Mouse (Mus musculus) layer of hippocampus, postnatal 14 days (tissue): ENCODE measurements around the gene Cep350. TPM values are rescaled to one million over a fixed set of nuclear protein-coding genes. Genes with fewer than 3 reads are reported as not detected.

Experiments used
- DNase-seq, 2 experiments: peaks; one replicate each; pipeline ENCODE4 v3.0.0; 2021 to 2022; ENCODE audit warnings: low spot score in 2 of 2, mixed read lengths in 1 of 2
- long read RNA-seq, 2 experiments: library from polyadenylated mRNA; stranded (forward); transcript quantifications; one replicate each; pipeline ENCODE4 v2.0.0; 2021
- total RNA-seq, 2 experiments: library from RNA; stranded (reverse); gene quantifications; 2 replicates each; pipeline ENCODE4 v1.2.3; 2021

The Cep350 gene
- 10 to 100 TPM; 39.8 to 43.0 TPM for total RNA-seq
- long read RNA-seq, experiment 1, partial matches to known transcripts, result 0 of 1 reads
- long read RNA-seq, experiment 1, other reads (novel, unspliced or antisense), result 1 of 1 reads
- long read RNA-seq, experiment 2, partial matches to known transcripts, result 1 of 1 reads
- long read RNA-seq, experiment 2, other reads (novel, unspliced or antisense), result 0 of 1 reads

GRCm38 (mm10) chr1:155973068-155973718 lies at the start of gene Cep350:
TSS of gene Cep350 (minus strand) at chr1:155973255.
- peak; percentile 97 to 98 for DNase-seq

- no peak for DNase-seq
These were observed 47.3 kb upstream of the Cep350 start for GRCm38 (mm10) chr1:156020402-156020801.

- DNase-seq, result no peak
These were observed 46.7 kb upstream of the Cep350 start for GRCm38 (mm10) chr1:156019800-156020199.

GRCm38 (mm10) chr1:156009003-156009402 lies 35.9 kb upstream of the Cep350 start:
- no peak for DNase-seq

GRCm38 (mm10) chr1:156005906-156006305 lies 32.9 kb upstream of the Cep350 start:
- DNase-seq, result no peak

GRCm38 (mm10) chr1:156003201-156003935 lies 30.3 kb upstream of the Cep350 start:
- DNase-seq, result peak in 1 of 2 experiments; percentile 17

GRCm38 (mm10) chr1:156002366-156002765 lies 29.3 kb upstream of the Cep350 start:
- no peak for DNase-seq

GRCm38 (mm10) chr1:155995612-155996011 lies 22.6 kb upstream of the Cep350 start:
- no peak for DNase-seq

- DNase-seq, result no peak
These were observed 21.5 kb upstream of the Cep350 start for GRCm38 (mm10) chr1:155994524-155994923.

GRCm38 (mm10) chr1:155990391-155990790 lies 17.3 kb upstream of the Cep350 start:
- no peak for DNase-seq

- DNase-seq, result no peak
These were observed 16.3 kb upstream of the Cep350 start for GRCm38 (mm10) chr1:155989387-155989786.

GRCm38 (mm10) chr1:155987625-155988024 lies 14.6 kb upstream of the Cep350 start:
- no peak for DNase-seq

- DNase-seq, result no peak
These were observed 1.9 kb upstream of the Cep350 start for GRCm38 (mm10) chr1:155974931-155975330.

GRCm38 (mm10) chr1:155973719-155974379 lies 794 bp upstream of the Cep350 start:
- DNase-seq, result no peak

GRCm38 (mm10) chr1:155972146-155973067 lies 648 bp downstream of the Cep350 start:
- DNase-seq, result no peak

- DNase-seq, result no peak
These were observed 23.9 kb downstream of the Cep350 start for GRCm38 (mm10) chr1:155949170-155949569.

GRCm38 (mm10) chr1:155944361-155944760 lies 28.7 kb downstream of the Cep350 start:
- no peak for DNase-seq

GRCm38 (mm10) chr1:155937416-155937815 lies 35.6 kb downstream of the Cep350 start:
- no peak for DNase-seq

GRCm38 (mm10) chr1:155934702-155935101 lies 38.4 kb downstream of the Cep350 start:
- DNase-seq, result no peak

GRCm38 (mm10) chr1:155903561-155903960 lies 69.5 kb downstream of the Cep350 start:
- DNase-seq, result no peak

GRCm38 (mm10) chr1:155901348-155901747 lies 71.7 kb downstream of the Cep350 start:
- DNase-seq, result no peak
